Mouse (Mus musculus) embryonic facial prominence, embryonic 14.5 days (tissue): Measurements from ENCODE around the gene Tmem206. TPM values are rescaled to one million over a fixed set of nuclear protein-coding genes. Genes with fewer than 3 reads are reported as not detected.
A peak's percentile ranks its signal among the peaks of the same experiment; 100 is the strongest.

ENCODE experiments used
- ATAC-seq: fragments of 200-750 bp; cut with Nextera tagmentation; 2 replicates; pipeline ENCODE4 v1.8.0; 2017; ENCODE audit warnings: low read depth, moderate number of reproducible peaks, moderate TSS enrichment
- DNase-seq: peaks from one replicate; pipeline ENCODE4 v3.0.0-alpha.2; 2015; ENCODE audit warnings: low spot score
- H3K27ac ChIP-seq: fragments of 300-500 bp; sonication (generic); replicated peaks from 2 replicates; pipeline ENCODE4 v1.5.1; 2014; ENCODE audit warnings: low read depth, mild to moderate bottlenecking, low read length, moderate library complexity
- H3K27me3 ChIP-seq: fragments of 300-500 bp; sonication (generic); replicated peaks from 2 replicates; pipeline ENCODE4 v1.6.1; 2014; ENCODE audit warnings: low read length; ENCODE audit not compliant: control insufficient read depth, insufficient read depth
- H3K36me3 ChIP-seq: fragments of 300-500 bp; sonication (generic); 2 replicates; pipeline ENCODE4 v1.6.1; 2014; ENCODE audit warnings: low read length, mixed read lengths; ENCODE audit not compliant: control insufficient read depth, insufficient read depth
- H3K4me1 ChIP-seq: fragments of 300-500 bp; sonication (generic); 2 replicates; pipeline ENCODE4 v1.6.1; 2014; ENCODE audit warnings: antibody characterized with exemption, low read length; ENCODE audit not compliant: control insufficient read depth, insufficient read depth
- H3K4me2 ChIP-seq: fragments of 300-500 bp; sonication (generic); 2 replicates; pipeline ENCODE4 v1.6.1; 2014; ENCODE audit warnings: low read depth, mild to moderate bottlenecking, low read length, moderate library complexity, mixed read lengths
- H3K4me3 ChIP-seq: fragments of 300-500 bp; sonication (generic); 2 replicates; pipeline ENCODE4 v1.5.1; 2014; ENCODE audit warnings: low read depth, mild to moderate bottlenecking, low read length
- H3K9ac ChIP-seq: fragments of 300-500 bp; sonication (generic); 2 replicates; pipeline ENCODE4 v1.6.1; 2014; ENCODE audit warnings: low read depth, mild to moderate bottlenecking, low read length, moderate library complexity, mixed read lengths
- H3K9me3 ChIP-seq: fragments of 300-500 bp; sonication (generic); 2 replicates; pipeline ENCODE4 v1.6.1; 2016; ENCODE audit warnings: low read length; ENCODE audit not compliant: control insufficient read depth
- WGBS: fragments of 180-500 bp; shearing (Covaris S2); extraction: QIAGEN DNeasy Blood & Tissue Kit; methylation state at CpG from one replicate; pipeline ENCODE4 v1.1.7; 2014; 5-methylcytosine and 5-hydroxymethylcytosine counted together
- polyA plus RNA-seq: library from polyadenylated mRNA; unstranded; fragments of >200 nt; fragmentation: Nextera tagmentation; extraction: Ambion mirVana; gene quantifications from 2 replicates; pipeline ENCODE4 v1.2.1, GENCODE M21; 2014

The Tmem206 gene
- polyA plus RNA-seq, 1 experiment from 2014 or later, result 16.4 TPM

- Histone ChIP-seq H3K27ac (no peak overlapping the region), H3K4me2 (no peak overlapping the region), H3K4me1 (0 out of 2 replicates have a peak, but pooled peaks cover 4% of the 10 kb centered on the region), H3K9me3 (no peaks in the 10 kb centered on the region), H3K27me3 (no peaks in the 10 kb centered on the region), H3K9ac (no peak overlapping the region), H3K36me3 (no peaks in the 10 kb centered on the region), H3K4me3 (no peak overlapping the region)
- 53% methylated on average over 4 of the region's 4 CpGs for WGBS
- no peak for ATAC-seq
- DNase-seq, result no peak
Observed at GRCm38 (mm10) chr1:191313926-191314325, 11.8 kb upstream of the Tmem206 start.

GRCm38 (mm10) chr1:191316818-191317217 is 8.9 kb upstream of the Tmem206 start:
- Histone ChIP-seq H3K9me3 (no peaks in the 10 kb centered on the region), H3K36me3 (no peaks in the 10 kb centered on the region), H3K27ac (no peak overlapping the region), H3K4me3 (peak overlapping the region; percentile 69), H3K27me3 (no peaks in the 10 kb centered on the region), H3K4me1 (0 out of 2 replicates have a peak, but pooled peaks cover 4% of the 10 kb centered on the region), H3K9ac (peak overlapping the region; percentile 91; the same call in 1 of the 2 replicates), H3K4me2 (peak overlapping the region; percentile 63)
- ATAC-seq (no peak), DNase-seq (no peak)
- WGBS, result 77% methylated on average over 8 of the region's 8 CpGs

GRCm38 (mm10) chr1:191317591-191318196 is 8.0 kb upstream of the Tmem206 start, which contains the start of gene Nenf:
Nenf (minus strand) TSS chr1:191318194.
- peak within 1 kb of the TSS; percentile 91 for H3K9ac ChIP-seq
- H3K4me3 ChIP-seq, result peak within 1 kb of the TSS; percentile 69
- H3K27ac ChIP-seq, result peak within 1 kb of the TSS; percentile 67
- H3K36me3 ChIP-seq, result no peaks in the 10 kb centered on the region
- DNase-seq, result peak; percentile 80
- no peaks in the 10 kb centered on the region for H3K9me3 ChIP-seq
- WGBS, result 0% methylated on average over 11 of the region's 54 CpGs
- no peaks in the 10 kb centered on the region for H3K27me3 ChIP-seq
- H3K4me1 ChIP-seq, result 0 out of 2 replicates have a peak, but pooled peaks cover 4% of the 10 kb centered on the region
- H3K4me2 ChIP-seq, result peak within 1 kb of the TSS; percentile 63
- peak; percentile 93 for ATAC-seq

- no peaks in the 10 kb centered on the region for H3K9me3 ChIP-seq
- no peaks in the 10 kb centered on the region for H3K27me3 ChIP-seq
- DNase-seq (peak; percentile 48), ATAC-seq (no peak)
- H3K4me3 ChIP-seq, result no peak overlapping the region
- H3K27ac ChIP-seq, result no peak overlapping the region
- 60% methylated on average over 5 of the region's 5 CpGs for WGBS
- H3K36me3 ChIP-seq, result no peaks in the 10 kb centered on the region
- 0 out of 2 replicates have a peak, but pooled peaks cover 4% of the 10 kb centered on the region for H3K4me1 ChIP-seq
- no peak overlapping the region for H3K9ac ChIP-seq
- H3K4me2 ChIP-seq, result no peak overlapping the region
Observed at GRCm38 (mm10) chr1:191318686-191319085, 7.0 kb upstream of the Tmem206 start.

- Histone ChIP-seq H3K4me3 (no peak overlapping the region), H3K4me1 (peaks cover 10% of the 10 kb centered on the region), H3K36me3 (no peaks in the 10 kb centered on the region), H3K9ac (no peak overlapping the region), H3K4me2 (no peak overlapping the region), H3K27me3 (no peaks in the 10 kb centered on the region), H3K27ac (no peak overlapping the region), H3K9me3 (no peaks in the 10 kb centered on the region)
- no peak for ATAC-seq
- 87% methylated on average over 3 of the region's 3 CpGs for WGBS
- DNase-seq, result no peak
Observed at GRCm38 (mm10) chr1:191323381-191323780, 2.3 kb upstream of the Tmem206 start.

- whole genome bisulfite sequencing, result 81% methylated on average over 7 of the region's 7 CpGs
- DNase-seq, result no peak
- Histone ChIP-seq H3K4me1 (peaks cover 10% of the 10 kb centered on the region), H3K4me3 (peak overlapping the region; percentile 89; the same call in 1 of the 2 replicates), H3K27ac (no peak overlapping the region), H3K36me3 (no peaks in the 10 kb centered on the region), H3K9me3 (no peaks in the 10 kb centered on the region), H3K9ac (0 out of 2 replicates have a peak overlapping the region, but pooled peaks have one; percentile 74), H3K27me3 (no peaks in the 10 kb centered on the region), H3K4me2 (peak overlapping the region; percentile 95)
- no peak for ATAC-seq
Observed at GRCm38 (mm10) chr1:191324733-191325590, 750 bp upstream of the Tmem206 start.

- Histone ChIP-seq H3K9ac (peak overlapping the region; percentile 74), H3K4me2 (peak overlapping the region; percentile 95), H3K27ac (0 out of 2 replicates have a peak overlapping the region, but pooled peaks have one; percentile 28), H3K4me1 (peaks cover 10% of the 10 kb centered on the region), H3K9me3 (no peaks in the 10 kb centered on the region), H3K36me3 (peaks cover 3% of the 10 kb centered on the region; the same call in 1 of the 2 replicates), H3K27me3 (no peaks in the 10 kb centered on the region), H3K4me3 (peak overlapping the region; percentile 89)
- WGBS, result 1% methylated on average over 18 of the region's 35 CpGs
- ATAC-seq (peak; percentile 64), DNase-seq (peak; percentile 55)
Observed at GRCm38 (mm10) chr1:191326233-191326882, 646 bp downstream of the Tmem206 start.

GRCm38 (mm10) chr1:191327258-191327657 is 1.5 kb downstream of the Tmem206 start:
- Histone ChIP-seq H3K4me2 (peak overlapping the region; percentile 95), H3K4me3 (peak overlapping the region; percentile 89)

More at GRCm38 (mm10) chr1:191327258-191327657, 1.5 kb downstream of the Tmem206 start:
- peaks cover 6% of the 10 kb centered on the region; the same call in 1 of the 2 replicates for H3K36me3 ChIP-seq
- no peak overlapping the region for H3K27ac ChIP-seq
- H3K4me1 ChIP-seq, result peaks cover 10% of the 10 kb centered on the region
- WGBS, result 78% methylated on average over 8 of the region's 8 CpGs
- H3K9me3 ChIP-seq, result no peaks in the 10 kb centered on the region
- H3K9ac ChIP-seq, result 0 out of 2 replicates have a peak overlapping the region, but pooled peaks have one; percentile 74
- ATAC-seq, result no peak
- DNase-seq, result no peak
- no peaks in the 10 kb centered on the region for H3K27me3 ChIP-seq
